Mouse (Mus musculus) spleen, adult 2 months (tissue): ENCODE measurements at regions not wholly inside any gene's neighbourhood (a gene's known extent, or its start where the extent isn't known, plus 50 kb on each side); places are given as distances from the start of the nearest gene placed in this dataset.

Source experiments
- DNase-seq, 2 experiments: peaks; one replicate each; pipeline versions ENCODE4 v3.0.0 to v3.0.0-alpha.2; 2012 to 2021; ENCODE audit warnings: low spot score in 2 of 2, low read depth in 1 of 2
- H3K27ac ChIP-seq: fragments of 200-500 bp; 2 replicates; pipeline ENCODE4 v1.5.1; 2012; ENCODE audit warnings: low read length, inconsistent platforms; ENCODE audit not compliant: insufficient read depth
- H3K27me3 ChIP-seq: fragments of 200-500 bp; 2 replicates; pipeline ENCODE4 v1.6.1; 2012; ENCODE audit warnings: mild to moderate bottlenecking, moderate library complexity, low read length, inconsistent platforms; ENCODE audit not compliant: control insufficient read depth, insufficient read depth
- H3K36me3 ChIP-seq: fragments of 200-500 bp; 2 replicates; pipeline ENCODE4 v1.6.1; 2012; ENCODE audit warnings: mild to moderate bottlenecking, low read length, inconsistent platforms; ENCODE audit not compliant: control insufficient read depth, insufficient read depth
- H3K4me1 ChIP-seq: fragments of 200-500 bp; 2 replicates; pipeline ENCODE4 v1.6.1; 2011; ENCODE audit warnings: inconsistent platforms; ENCODE audit not compliant: control insufficient read depth, insufficient read depth, insufficient read length
- H3K4me3 ChIP-seq: fragments of 200-500 bp; 2 replicates; pipeline ENCODE4 v1.5.1; 2011; ENCODE audit warnings: mild to moderate bottlenecking, inconsistent platforms; ENCODE audit not compliant: insufficient read depth, insufficient read length; ENCODE audit errors: extremely low read depth
- CTCF ChIP-seq: fragments of 200-500 bp; IDR thresholded peaks from 2 replicates; pipeline ENCODE4 v1.5.1; 2011; ENCODE audit warnings: mild to moderate bottlenecking, inconsistent platforms; ENCODE audit not compliant: insufficient read depth, insufficient read length, insufficient replicate concordance; ENCODE audit errors: extremely low read depth
- POLR2A ChIP-seq: fragments of 200-500 bp; IDR thresholded peaks from 2 replicates; pipeline ENCODE4 v1.6.1; 2011; ENCODE audit warnings: low read depth, low read length, inconsistent platforms
- WGBS: fragments of 180-500 bp; shearing (Covaris S2); methylation state at CpG from one replicate; pipeline ENCODE4 v1.1.7; 2018; 5-methylcytosine and 5-hydroxymethylcytosine counted together

GRCm38 (mm10) chr9:52379031-52379430 lies 210.7 kb upstream of the Zc3h12c start:
- TF ChIP-seq CTCF (no peak), POLR2A (no peak)
- WGBS, result 66% methylated on average over 2 of the region's 2 CpGs
- H3K27me3 ChIP-seq, result no peaks in the 10 kb centered on the region
- no peak for DNase-seq
- H3K27ac ChIP-seq, result no peak overlapping the region
- H3K36me3 ChIP-seq, result no peaks in the 10 kb centered on the region
- no peak overlapping the region for H3K4me3 ChIP-seq
- no peaks in the 10 kb centered on the region for H3K4me1 ChIP-seq

GRCm38 (mm10) chr9:52377761-52378160 lies 209.4 kb upstream of the Zc3h12c start:
- Histone ChIP-seq H3K36me3 (no peaks in the 10 kb centered on the region), H3K4me1 (no peaks in the 10 kb centered on the region), H3K27me3 (no peaks in the 10 kb centered on the region), H3K4me3 (no peak overlapping the region), H3K27ac (no peak overlapping the region)
- TF ChIP-seq CTCF (no peak), POLR2A (no peak)
- DNase-seq, result no peak

- DNase-seq, result no peak
- no peaks in the 10 kb centered on the region for H3K36me3 ChIP-seq
- no peak overlapping the region for H3K4me3 ChIP-seq
- no peak overlapping the region for H3K27ac ChIP-seq
- H3K4me1 ChIP-seq, result no peaks in the 10 kb centered on the region
- 54% methylated on average over 3 of the region's 3 CpGs for WGBS
- no peaks in the 10 kb centered on the region for H3K27me3 ChIP-seq
- TF ChIP-seq CTCF (no peak), POLR2A (no peak)
Measured at GRCm38 (mm10) chr9:52376914-52377313, 208.5 kb upstream of the Zc3h12c start.

- TF ChIP-seq CTCF, result no peak
- TF ChIP-seq POLR2A, result no peak
- 93% methylated on average over 1 of the region's 1 CpGs for WGBS
- H3K4me1 ChIP-seq, result no peaks in the 10 kb centered on the region
Measured at GRCm38 (mm10) chr9:52371296-52371695, 202.9 kb upstream of the Zc3h12c start.

GRCm38 (mm10) chr9:52368911-52369310 lies 200.5 kb upstream of the Zc3h12c start:
- TF ChIP-seq CTCF, result no peak
- no peak for TF ChIP-seq POLR2A
- 83% methylated on average over 9 of the region's 9 CpGs for WGBS
- H3K4me3 ChIP-seq, result no peak overlapping the region
- no peaks in the 10 kb centered on the region for H3K36me3 ChIP-seq
- H3K4me1 ChIP-seq, result no peaks in the 10 kb centered on the region
- no peak overlapping the region for H3K27ac ChIP-seq
- DNase-seq, result no peak
- H3K27me3 ChIP-seq, result no peaks in the 10 kb centered on the region

More at GRCm38 (mm10) chr9:52371296-52371695, 202.9 kb upstream of the Zc3h12c start:
- no peaks in the 10 kb centered on the region for H3K27me3 ChIP-seq
- no peak overlapping the region for H3K4me3 ChIP-seq
- no peak for DNase-seq
- no peaks in the 10 kb centered on the region for H3K36me3 ChIP-seq
- H3K27ac ChIP-seq, result no peak overlapping the region

- TF ChIP-seq CTCF (no peak), POLR2A (no peak)
- 9% methylated on average over 3 of the region's 3 CpGs for WGBS
- DNase-seq, result no peak
- Histone ChIP-seq H3K4me3 (no peak overlapping the region), H3K4me1 (no peaks in the 10 kb centered on the region), H3K27ac (no peak overlapping the region), H3K27me3 (no peaks in the 10 kb centered on the region), H3K36me3 (no peaks in the 10 kb centered on the region)
Measured at GRCm38 (mm10) chr9:52368080-52368479, 199.7 kb upstream of the Zc3h12c start.

GRCm38 (mm10) chr9:52366046-52366445 lies 197.7 kb upstream of the Zc3h12c start:
- Histone ChIP-seq H3K36me3 (no peaks in the 10 kb centered on the region), H3K4me3 (no peak overlapping the region), H3K27ac (no peak overlapping the region), H3K27me3 (no peaks in the 10 kb centered on the region), H3K4me1 (no peaks in the 10 kb centered on the region)
- TF ChIP-seq POLR2A (no peak), CTCF (no peak)
- WGBS, result 92% methylated on average over 9 of the region's 9 CpGs
- no peak for DNase-seq
